Mouse (Mus musculus) hindlimb bud, embryonic 11.5 days (tissue): ENCODE data around the gene Unc5c.

Experiments
- DNase-seq: peaks from one replicate; pipeline ENCODE4 v3.0.0-alpha.2; 2012; ENCODE audit warnings: low read depth, low spot score; ENCODE audit errors: extremely low spot score

The Unc5c gene

GRCm38 (mm10) chr3:141509772-141510171 lies 44.8 kb downstream of the Unc5c start:
- DNase-seq: no peak

- DNase-seq: no peak
Measured at GRCm38 (mm10) chr3:141511253-141512038, 46.4 kb downstream of the Unc5c start.

- no peak for DNase-seq
Measured at GRCm38 (mm10) chr3:141528751-141529150, 63.7 kb downstream of the Unc5c start.

GRCm38 (mm10) chr3:141529599-141529998 lies 64.6 kb downstream of the Unc5c start:
- no peak for DNase-seq

GRCm38 (mm10) chr3:141533861-141534260 lies 68.8 kb downstream of the Unc5c start:
- DNase-seq: no peak

- DNase-seq: no peak
Measured at GRCm38 (mm10) chr3:141536857-141537256, 71.8 kb downstream of the Unc5c start.

- DNase-seq: no peak
Measured at GRCm38 (mm10) chr3:141538120-141538519, 73.1 kb downstream of the Unc5c start.

- DNase-seq: no peak
Measured at GRCm38 (mm10) chr3:141540749-141541148, 75.7 kb downstream of the Unc5c start.

GRCm38 (mm10) chr3:141547341-141547814 lies 82.4 kb downstream of the Unc5c start:
- DNase-seq: no peak

GRCm38 (mm10) chr3:141549661-141550060 lies 84.6 kb downstream of the Unc5c start:
- no peak for DNase-seq

GRCm38 (mm10) chr3:141552960-141553359 lies 87.9 kb downstream of the Unc5c start:
- no peak for DNase-seq

GRCm38 (mm10) chr3:141557072-141557471 lies 92.1 kb downstream of the Unc5c start:
- no peak for DNase-seq

GRCm38 (mm10) chr3:141575076-141575688 lies 110.2 kb downstream of the Unc5c start:
- DNase-seq: no peak

- no peak for DNase-seq
Measured at GRCm38 (mm10) chr3:141577382-141577781, 112.4 kb downstream of the Unc5c start.

- DNase-seq: no peak
Measured at GRCm38 (mm10) chr3:141581190-141581891, 116.3 kb downstream of the Unc5c start.

- DNase-seq: no peak
Measured at GRCm38 (mm10) chr3:141581892-141582214, 116.8 kb downstream of the Unc5c start.

- DNase-seq: no peak
Measured at GRCm38 (mm10) chr3:141583180-141583579, 118.2 kb downstream of the Unc5c start.

GRCm38 (mm10) chr3:141589392-141590012 lies 124.5 kb downstream of the Unc5c start:
- DNase-seq: no peak

- no peak for DNase-seq
Measured at GRCm38 (mm10) chr3:141593249-141593648, 128.2 kb downstream of the Unc5c start.

GRCm38 (mm10) chr3:141594120-141594519 lies 129.1 kb downstream of the Unc5c start:
- no peak for DNase-seq

- DNase-seq: no peak
Measured at GRCm38 (mm10) chr3:141595073-141595472, 130.1 kb downstream of the Unc5c start.
